Comparison of ENCODE assay signal across 8 mouse cellular contexts in the genomic region with DNA sequence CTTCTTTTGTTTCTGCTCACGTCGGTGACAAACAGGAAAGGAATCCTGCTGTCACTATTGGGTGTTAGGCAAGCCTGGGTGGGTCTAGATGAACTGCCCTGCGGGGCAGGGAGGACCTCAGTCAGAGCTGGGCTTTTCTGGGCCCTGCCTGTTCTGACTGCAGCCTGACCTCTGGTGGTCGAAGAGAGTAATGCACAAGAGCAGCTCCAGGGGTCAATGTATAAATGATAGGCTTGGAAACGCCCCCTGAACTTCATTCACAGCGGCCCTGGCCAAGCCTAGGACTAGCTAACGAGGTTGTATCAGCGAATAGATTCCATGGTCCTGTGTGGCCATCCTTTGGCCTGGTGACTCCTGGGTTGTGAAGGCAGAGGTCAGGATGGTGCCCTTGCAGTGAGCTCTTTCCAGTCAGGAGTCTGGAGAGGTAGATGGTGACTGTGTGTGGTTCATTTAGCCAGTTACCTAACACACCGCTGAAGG. TPM values are rescaled to one million over a fixed set of nuclear protein-coding genes. Genes with fewer than 3 reads are reported as not detected.
DNase-seq lines count a peak whose midpoint lies in the region; ATAC-seq and TF ChIP-seq lines count a peak whose summit lies in the region.

No protein-coding gene starts in this region.

- no peaks in the 10 kb centered on the region for H3K36me3 ChIP-seq in intestine, postnatal 0 days (ENCODE audit: control insufficient read depth, insufficient read depth)
- H3K36me3 ChIP-seq in midbrain, embryonic 12.5 days: no peaks in the 10 kb centered on the region

- H3K4me3 ChIP-seq in intestine, postnatal 0 days (ENCODE audit: low read depth, low read length): no peak overlapping the region
- no peak overlapping the region for H3K4me3 ChIP-seq in midbrain, embryonic 12.5 days

- H3K4me2 ChIP-seq in intestine, postnatal 0 days (replicated peaks; ENCODE audit: low read depth): no peak overlapping the region
- no peak overlapping the region for H3K4me2 ChIP-seq in midbrain, embryonic 12.5 days (replicated peaks)

- peak; percentile 91 for TF ChIP-seq CTCF in intestine, postnatal 0 days (IDR thresholded peaks at IDR 0.05; ENCODE audit: low read depth)

- peak; percentile 56 for ATAC-seq in granulocyte monocyte progenitor cell, adult 5-6 weeks (replicated peaks; ENCODE audit: poor library complexity, severe bottlenecking)
- peak; percentile 35; the same call in 1 of the 2 replicates for ATAC-seq in intestine, postnatal 0 days
- peak; percentile 64 for ATAC-seq in midbrain, embryonic 12.5 days (ENCODE audit: low FRiP score, low read depth)

- no peaks in the 10 kb centered on the region for H3K9me3 ChIP-seq in intestine, postnatal 0 days (ENCODE audit: control insufficient read depth)
- H3K9me3 ChIP-seq in midbrain, embryonic 12.5 days: peaks cover 5% of the 10 kb centered on the region; the same call in 1 of the 2 replicates

- 8% methylated on average over 9 of the region's 9 CpGs for WGBS in intestine, postnatal 0 days
- 12% methylated on average over 9 of the region's 9 CpGs for WGBS in midbrain, embryonic 12.5 days

- H3K27ac ChIP-seq in intestine, postnatal 0 days (ENCODE audit: low read depth, low read length): no peak overlapping the region
- H3K27ac ChIP-seq in midbrain, embryonic 12.5 days (replicated peaks): no peak overlapping the region

- intact Hi-C loops in left cerebral cortex, postnatal 4 days (cut with DNase I): loop anchor here (1.0 kb wide), 1 partner anchor 415 kb away; no protein-coding TSS in a partner anchor

- peak; percentile 85 for DNase-seq in adrenal gland, postnatal 10 days
- peak; percentile 86 for DNase-seq in embryo, embryonic 9.5 days (ENCODE audit: extremely low spot score)
- peak; percentile 82 for DNase-seq in left cerebral cortex, postnatal 4 days
- peak; percentile 75 for DNase-seq in right cerebral cortex, postnatal 4 days
- DNase-seq in yolk sac, embryonic 10.5 days (ENCODE audit: low spot score): peak; percentile 73

- no peaks in the 10 kb centered on the region for H3K4me1 ChIP-seq in intestine, postnatal 0 days (replicated peaks; ENCODE audit: control insufficient read depth, insufficient read depth, low read length)
- H3K4me1 ChIP-seq in midbrain, embryonic 12.5 days: peaks cover 11% of the 10 kb centered on the region

- H3K9ac ChIP-seq in intestine, postnatal 0 days (ENCODE audit: low read depth, low read length): no peak overlapping the region
- H3K9ac ChIP-seq in midbrain, embryonic 12.5 days (replicated peaks): no peak overlapping the region

- H3K27me3 ChIP-seq in intestine, postnatal 0 days (replicated peaks; ENCODE audit: control insufficient read depth, insufficient read depth, low read length): no peaks in the 10 kb centered on the region
- H3K27me3 ChIP-seq in midbrain, embryonic 12.5 days: peaks cover 12% of the 10 kb centered on the region; the same call in 1 of the 2 replicates

RNA-seq across cellular contexts. Expression of a gene that starts 27.4 kb away (rescaled TPM):
- total RNA-seq in adrenal gland, postnatal 10 days (2021): 100 to 1,000 TPM; 178 to 189 TPM
- 52.2 and 73.9 TPM in 2 replicates for total RNA-seq in granulocyte monocyte progenitor cell, adult 5-6 weeks (2014; fragmentation: Nextera tagmentation)
- total RNA-seq in granulocyte monocyte progenitor cell, adult 5-6 weeks (2017): 65.9 and 74.6 TPM in 2 replicates
- polyA plus RNA-seq in intestine, postnatal 0 days (2015; fragmentation: Nextera tagmentation; extraction: Ambion mirVana): 164 and 181 TPM in 2 replicates
- 100 to 1,000 TPM; 182 to 192 TPM for total RNA-seq in left cerebral cortex, postnatal 4 days (2021)
- 232 and 235 TPM in 2 replicates for polyA plus RNA-seq in midbrain, embryonic 12.5 days (2016; fragmentation: Nextera tagmentation; extraction: Ambion mirVana)
